8 mouse cellular contexts compared by ENCODE assay signal in the genomic region with DNA sequence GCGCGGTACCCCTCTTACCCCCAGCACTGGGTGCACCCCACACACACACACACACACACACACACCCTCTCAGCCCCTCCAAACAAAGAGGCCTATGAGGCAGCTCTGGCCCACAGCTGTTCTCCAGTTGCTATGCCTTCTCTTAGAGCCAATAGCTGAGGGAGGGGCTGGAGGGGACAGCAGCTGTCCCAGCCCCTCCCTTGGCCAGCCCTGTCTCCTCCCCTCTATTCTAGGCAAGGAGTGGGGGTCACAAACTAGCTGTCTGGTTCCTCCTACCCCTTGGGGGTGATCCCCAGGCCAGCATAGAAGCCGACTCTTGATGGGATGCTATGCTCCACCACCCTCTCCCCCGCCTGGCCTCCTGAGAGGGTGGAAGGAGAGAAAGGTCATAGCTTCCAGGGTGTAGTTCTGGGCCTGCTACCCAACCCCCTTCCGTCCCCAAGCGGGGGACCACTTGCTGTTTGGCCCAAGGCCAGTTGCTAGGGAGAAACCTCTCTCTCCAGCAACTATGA. TPM values are rescaled to one million over a fixed set of nuclear protein-coding genes. Genes with fewer than 3 reads are reported as not detected.
DNase-seq lines count a peak whose midpoint lies in the region; ATAC-seq lines count a peak whose summit lies in the region.

No protein-coding gene starts in this region.

- ATAC-seq in hindbrain, embryonic 12.5 days (ENCODE audit: low FRiP score), result peak; percentile 65
- peak; percentile 61 for ATAC-seq in neural tube, embryonic 11.5 days (ENCODE audit: insufficient read depth, low FRiP score, low TSS enrichment)
- no peak for ATAC-seq in cerebellum, adult (ENCODE audit: insufficient number of reproducible peaks, low FRiP score, low TSS enrichment)

- H3K4me3 ChIP-seq in hindbrain, embryonic 12.5 days, result peak overlapping the region; percentile 47
- H3K4me3 ChIP-seq in neural tube, embryonic 11.5 days (ENCODE audit: low read depth, low read length), result peak overlapping the region; percentile 40; the same call in 1 of the 2 replicates

- H3K36me3 ChIP-seq in hindbrain, embryonic 12.5 days, result no peaks in the 10 kb centered on the region
- H3K36me3 ChIP-seq in neural tube, embryonic 11.5 days (ENCODE audit: control insufficient read depth, insufficient read depth, low read length), result no peaks in the 10 kb centered on the region; the same call in 1 of the 2 replicates

- peak; percentile 68 for DNase-seq in testis, postnatal 10 days (ENCODE audit: low spot score)
- DNase-seq in testis, postnatal 14 days (ENCODE audit: low spot score), result no peak
- peak; percentile 39 for DNase-seq in forelimb bud, embryonic 11.5 days (ENCODE audit: low read depth, low spot score)
- DNase-seq in neural tube, embryonic 11.5 days (ENCODE audit: low spot score), result peak; percentile 59
- no peak for DNase-seq in T-cell, adult 2 months (ENCODE audit: low spot score)
- DNase-seq in urinary bladder, postnatal 14 days (ENCODE audit: low spot score), result no peak

- H3K4me2 ChIP-seq in hindbrain, embryonic 12.5 days (replicated peaks), result peak overlapping the region; percentile 80
- H3K4me2 ChIP-seq in neural tube, embryonic 11.5 days (ENCODE audit: low read depth), result peak overlapping the region; percentile 62

- H3K4me1 ChIP-seq in hindbrain, embryonic 12.5 days, result peaks cover 53% of the 10 kb centered on the region
- H3K4me1 ChIP-seq in neural tube, embryonic 11.5 days (ENCODE audit: control insufficient read depth, insufficient read depth, low read length), result peaks cover 30% of the 10 kb centered on the region

- peaks cover 44% of the 10 kb centered on the region for H3K27me3 ChIP-seq in hindbrain, embryonic 12.5 days
- peaks cover 30% of the 10 kb centered on the region for H3K27me3 ChIP-seq in neural tube, embryonic 11.5 days (ENCODE audit: control insufficient read depth, insufficient read depth, low read length)

- WGBS in hindbrain, embryonic 12.5 days, result 4% methylated on average over 6 of the region's 6 CpGs
- WGBS in neural tube, embryonic 11.5 days, result 8% methylated on average over 6 of the region's 6 CpGs

- no peaks in the 10 kb centered on the region for H3K9me3 ChIP-seq in hindbrain, embryonic 12.5 days (replicated peaks)
- no peaks in the 10 kb centered on the region for H3K9me3 ChIP-seq in neural tube, embryonic 11.5 days (ENCODE audit: control insufficient read depth, low read length)

- peak overlapping the region; percentile 37; the same call in 1 of the 2 replicates for H3K9ac ChIP-seq in hindbrain, embryonic 12.5 days
- H3K9ac ChIP-seq in neural tube, embryonic 11.5 days (ENCODE audit: low read length), result peak overlapping the region; percentile 2

- peak overlapping the region; percentile 79 for H3K27ac ChIP-seq in hindbrain, embryonic 12.5 days
- peak overlapping the region; percentile 70 for H3K27ac ChIP-seq in neural tube, embryonic 11.5 days (ENCODE audit: low read depth, low read length)

RNA-seq across cellular contexts. Expression of gene Flnc, which starts 2.9 kb away (rescaled TPM):
- 11.8 and 14.5 TPM in 2 replicates for polyA plus RNA-seq in hindbrain, embryonic 12.5 days (2016; fragmentation: Nextera tagmentation; extraction: Ambion mirVana)
- 4.6 and 5.8 TPM in 2 replicates for polyA plus RNA-seq in neural tube, embryonic 11.5 days (2014; fragmentation: Nextera tagmentation; extraction: Ambion mirVana)

RNA-seq across cellular contexts. Expression of gene Atp6v1f, which starts 31.5 kb away (rescaled TPM):
- polyA plus RNA-seq in hindbrain, embryonic 12.5 days (2016; fragmentation: Nextera tagmentation; extraction: Ambion mirVana), result 215 and 230 TPM in 2 replicates
- 194 and 201 TPM in 2 replicates for polyA plus RNA-seq in neural tube, embryonic 11.5 days (2014; fragmentation: Nextera tagmentation; extraction: Ambion mirVana)

RNA-seq across cellular contexts. Expression of gene Atp6v1fnb, which starts 35.2 kb away (rescaled TPM):
- polyA plus RNA-seq in hindbrain, embryonic 12.5 days (2016; fragmentation: Nextera tagmentation; extraction: Ambion mirVana), result 0.43 TPM in 1 of 2 replicates, not detected in the other
- not detected in 2 replicates for polyA plus RNA-seq in neural tube, embryonic 11.5 days (2014; fragmentation: Nextera tagmentation; extraction: Ambion mirVana)

RNA-seq across cellular contexts. Expression of gene Ccdc136, which starts 39.9 kb away (rescaled TPM):
- polyA plus RNA-seq in hindbrain, embryonic 12.5 days (2016; fragmentation: Nextera tagmentation; extraction: Ambion mirVana), result 35.6 and 36.0 TPM in 2 replicates
- polyA plus RNA-seq in neural tube, embryonic 11.5 days (2014; fragmentation: Nextera tagmentation; extraction: Ambion mirVana), result 36.8 and 40.1 TPM in 2 replicates

RNA-seq across cellular contexts. Expression of gene Opn1sw, which starts 47.7 kb away (rescaled TPM):
- polyA plus RNA-seq in hindbrain, embryonic 12.5 days (2016; fragmentation: Nextera tagmentation; extraction: Ambion mirVana), result 0.25 and 0.38 TPM in 2 replicates
- polyA plus RNA-seq in neural tube, embryonic 11.5 days (2014; fragmentation: Nextera tagmentation; extraction: Ambion mirVana), result 0.15 and 0.20 TPM in 2 replicates

Comparison
In these comparisons a context has a peak if more than half of its experiments do, and no peak if none do; other contexts are left out.
1. DNase-seq: peak in testis, postnatal 10 days (single experiment), forelimb bud, embryonic 11.5 days (single experiment) and neural tube, embryonic 11.5 days (single experiment); none in testis, postnatal 14 days (single experiment), T-cell, adult 2 months (single experiment) and urinary bladder, postnatal 14 days (single experiment).